Mouse (Mus musculus) brain, embryonic 14.5 days (tissue): ENCODE data around the gene Rnf208.

Source experiments
- CTCF ChIP-seq: fragments of 200-500 bp; IDR thresholded peaks from 2 replicates; pipeline ENCODE4 v1.5.1; 2012; ENCODE audit warnings: inconsistent platforms, mild to moderate bottlenecking, moderate library complexity, borderline replicate concordance; ENCODE audit not compliant: insufficient read depth, insufficient read length; ENCODE audit errors: extremely low read depth
- POLR2A ChIP-seq: fragments of 200-500 bp; IDR thresholded peaks from 2 replicates; pipeline ENCODE4 v1.6.1; 2012; ENCODE audit warnings: mild to moderate bottlenecking, inconsistent platforms, borderline replicate concordance; ENCODE audit not compliant: poor library complexity, insufficient read depth, insufficient read length, severe bottlenecking; ENCODE audit errors: extremely low read depth

DNA sequence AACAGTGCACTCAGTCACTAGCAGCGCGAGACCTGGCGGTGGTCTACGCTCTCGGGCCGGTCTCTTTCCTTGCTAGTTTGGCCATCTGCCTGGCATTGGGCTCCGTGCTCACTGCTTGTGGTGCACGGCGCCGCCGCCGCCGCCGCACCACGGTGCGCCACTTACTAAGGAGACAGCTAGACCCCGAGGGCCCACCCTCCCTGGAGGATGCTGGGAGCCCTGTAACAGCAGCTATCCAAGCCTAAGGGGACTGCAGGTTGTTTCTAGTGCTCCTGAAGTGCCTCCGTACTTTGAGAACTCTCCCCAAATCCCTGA, 48.7 kb downstream of the Rnf208 start:
- no peak for TF ChIP-seq CTCF
- no peak for TF ChIP-seq POLR2A
